Mouse (Mus musculus) ES-E14 (cell line): ENCODE data around the gene Actl6b.

ENCODE experiments used
- CHD2 ChIP-seq: IDR thresholded peaks from 2 replicates; pipeline ENCODE4 v1.6.1; 2014; ENCODE audit warnings: mild to moderate bottlenecking, low read depth, low read length, inconsistent platforms
- HCFC1 ChIP-seq: IDR thresholded peaks from 2 replicates; pipeline ENCODE4 v1.6.1; 2012; ENCODE audit warnings: low read length, inconsistent platforms, borderline replicate concordance; ENCODE audit not compliant: insufficient read depth
- MAFK ChIP-seq: IDR thresholded peaks from 2 replicates; pipeline ENCODE4 v1.6.1; 2014; ENCODE audit warnings: mild to moderate bottlenecking, low read depth, low read length, inconsistent platforms; ENCODE audit not compliant: insufficient read depth
- ZC3H11A ChIP-seq: IDR thresholded peaks from 2 replicates; pipeline ENCODE4 v1.6.1; 2012; ENCODE audit warnings: low read depth, mild to moderate bottlenecking, inconsistent platforms, low read length, borderline replicate concordance

GRCm38 (mm10) chr5:137574470-137574901 is 21.2 kb downstream of the Actl6b start:
- TF ChIP-seq CHD2 (no peak), HCFC1 (no peak), MAFK (no peak), ZC3H11A (no peak)
